Mouse (Mus musculus) neural tube, embryonic 11.5 days (tissue): ENCODE results near the gene Naa38. TPM values are rescaled to one million over a fixed set of nuclear protein-coding genes. Genes with fewer than 3 reads are reported as not detected.

ENCODE experiments used
- ATAC-seq: fragments of 200-750 bp; cut with Nextera tagmentation; 2 replicates; pipeline ENCODE4 v1.8.0; 2017; ENCODE audit warnings: moderate number of reproducible peaks, mild to moderate bottlenecking, moderate TSS enrichment, moderate library complexity; ENCODE audit not compliant: insufficient read depth, low FRiP score, low TSS enrichment
- DNase-seq: peaks from one replicate; pipeline ENCODE4 v3.0.0-alpha.2; 2015; ENCODE audit warnings: low spot score
- H3K27ac ChIP-seq: fragments of 300-500 bp; sonication (generic); 2 replicates; pipeline ENCODE4 v1.5.1; 2014; ENCODE audit warnings: low read depth, mild to moderate bottlenecking, low read length
- H3K27me3 ChIP-seq: fragments of 300-500 bp; sonication (generic); 2 replicates; pipeline ENCODE4 v1.6.1; 2014; ENCODE audit warnings: mild to moderate bottlenecking, low read length, mixed read lengths; ENCODE audit not compliant: control insufficient read depth, insufficient read depth
- H3K36me3 ChIP-seq: fragments of 300-500 bp; sonication (generic); 2 replicates; pipeline ENCODE4 v1.6.1; 2014; ENCODE audit warnings: mild to moderate bottlenecking, low read length, moderate library complexity, mixed read lengths; ENCODE audit not compliant: control insufficient read depth, insufficient read depth
- H3K4me1 ChIP-seq: fragments of 300-500 bp; sonication (generic); 2 replicates; pipeline ENCODE4 v1.6.1; 2014; ENCODE audit warnings: low read length, mixed read lengths; ENCODE audit not compliant: control insufficient read depth, insufficient read depth
- H3K4me2 ChIP-seq: fragments of 300-500 bp; sonication (generic); 2 replicates; pipeline ENCODE4 v1.6.1; 2014; ENCODE audit warnings: low read depth, mild to moderate bottlenecking, moderate library complexity
- H3K4me3 ChIP-seq: fragments of 300-500 bp; sonication (generic); 2 replicates; pipeline ENCODE4 v1.5.1; 2014; ENCODE audit warnings: low read depth, low read length
- H3K9ac ChIP-seq: fragments of 300-500 bp; sonication (generic); 2 replicates; pipeline ENCODE4 v1.6.1; 2014; ENCODE audit warnings: mild to moderate bottlenecking, low read length
- H3K9me3 ChIP-seq: fragments of 300-500 bp; sonication (generic); 2 replicates; pipeline ENCODE4 v1.6.1; 2016; ENCODE audit warnings: low read length; ENCODE audit not compliant: control insufficient read depth
- WGBS: fragments of 180-500 bp; shearing (Covaris S2); extraction: QIAGEN DNeasy Blood & Tissue Kit; methylation state at CpG from one replicate; pipeline ENCODE4 v1.1.7; 2014; 5-methylcytosine and 5-hydroxymethylcytosine counted together
- polyA plus RNA-seq: library from polyadenylated mRNA; unstranded; fragments of >200 nt; fragmentation: Nextera tagmentation; extraction: Ambion mirVana; gene quantifications from 2 replicates; pipeline ENCODE4 v1.2.1, GENCODE M21; 2014

Naa38 gene
- polyA plus RNA-seq, 1 experiment from 2014 or later = 125 TPM

- H3K27ac ChIP-seq = no peak overlapping the region
- H3K36me3 ChIP-seq = peaks cover 62% of the 10 kb centered on the region
- WGBS = 93% methylated on average over 38 of the region's 38 CpGs
- H3K4me1 ChIP-seq = peaks cover 15% of the 10 kb centered on the region
- no peak for DNase-seq
- 0 out of 2 replicates have a peak, but pooled peaks cover 4% of the 10 kb centered on the region for H3K27me3 ChIP-seq
- H3K4me2 ChIP-seq = no peak overlapping the region
- no peak overlapping the region for H3K4me3 ChIP-seq
- no peak overlapping the region for H3K9ac ChIP-seq
- no peak for ATAC-seq
- no peaks in the 10 kb centered on the region for H3K9me3 ChIP-seq
Observed at GRCm38 (mm10) chr11:69403691-69404594, 8.7 kb downstream of the Naa38 start.

DNA sequence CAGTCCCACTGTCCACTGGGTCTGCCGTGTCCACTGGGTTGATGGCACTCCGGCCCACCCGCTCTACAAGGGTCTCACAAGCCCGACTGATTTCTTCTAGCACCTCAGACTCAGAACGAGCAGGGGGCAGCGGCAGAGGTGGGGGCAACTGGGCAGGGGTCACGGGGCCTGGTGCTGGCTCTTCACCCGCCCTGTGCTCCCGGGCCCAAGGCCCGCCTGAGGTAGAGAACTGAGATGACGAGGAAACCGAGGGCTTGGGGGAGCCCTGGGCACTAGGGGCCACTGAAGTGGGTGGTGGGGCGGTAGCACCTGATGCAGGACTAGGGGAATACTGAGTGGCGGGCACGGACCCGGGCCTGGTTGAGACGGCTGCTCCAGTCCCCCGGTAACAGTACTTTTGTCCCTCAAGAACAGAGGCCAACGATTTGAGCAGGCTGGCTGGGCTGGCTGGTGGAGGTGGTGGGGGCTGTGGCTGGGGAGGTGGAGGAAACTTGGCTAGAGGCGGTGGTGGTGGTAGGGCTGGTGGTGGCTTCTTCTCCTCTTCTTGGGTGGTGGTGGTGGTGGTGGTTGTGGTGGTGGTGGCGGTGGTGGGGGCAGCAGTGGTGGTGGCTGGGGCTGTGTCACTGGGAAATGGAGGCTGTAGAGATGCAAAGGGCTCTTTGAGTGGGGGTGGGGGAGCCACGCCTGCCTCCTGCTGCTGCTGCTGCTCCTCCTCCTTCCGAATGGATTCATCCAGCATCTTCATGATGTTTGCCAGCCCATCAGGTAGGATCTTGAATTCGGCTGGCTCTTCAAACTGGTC lies 9.5 kb downstream of the Naa38 start:
- Histone ChIP-seq H3K4me3 (no peak overlapping the region), H3K27me3 (0 out of 2 replicates have a peak, but pooled peaks cover 2% of the 10 kb centered on the region), H3K4me2 (no peak overlapping the region), H3K27ac (no peak overlapping the region), H3K9ac (no peak overlapping the region), H3K36me3 (peaks cover 60% of the 10 kb centered on the region), H3K4me1 (peaks cover 12% of the 10 kb centered on the region), H3K9me3 (no peaks in the 10 kb centered on the region)
- DNase-seq (no peak), ATAC-seq (no peak)
- 95% methylated on average over 18 of the region's 24 CpGs for WGBS

DNA sequence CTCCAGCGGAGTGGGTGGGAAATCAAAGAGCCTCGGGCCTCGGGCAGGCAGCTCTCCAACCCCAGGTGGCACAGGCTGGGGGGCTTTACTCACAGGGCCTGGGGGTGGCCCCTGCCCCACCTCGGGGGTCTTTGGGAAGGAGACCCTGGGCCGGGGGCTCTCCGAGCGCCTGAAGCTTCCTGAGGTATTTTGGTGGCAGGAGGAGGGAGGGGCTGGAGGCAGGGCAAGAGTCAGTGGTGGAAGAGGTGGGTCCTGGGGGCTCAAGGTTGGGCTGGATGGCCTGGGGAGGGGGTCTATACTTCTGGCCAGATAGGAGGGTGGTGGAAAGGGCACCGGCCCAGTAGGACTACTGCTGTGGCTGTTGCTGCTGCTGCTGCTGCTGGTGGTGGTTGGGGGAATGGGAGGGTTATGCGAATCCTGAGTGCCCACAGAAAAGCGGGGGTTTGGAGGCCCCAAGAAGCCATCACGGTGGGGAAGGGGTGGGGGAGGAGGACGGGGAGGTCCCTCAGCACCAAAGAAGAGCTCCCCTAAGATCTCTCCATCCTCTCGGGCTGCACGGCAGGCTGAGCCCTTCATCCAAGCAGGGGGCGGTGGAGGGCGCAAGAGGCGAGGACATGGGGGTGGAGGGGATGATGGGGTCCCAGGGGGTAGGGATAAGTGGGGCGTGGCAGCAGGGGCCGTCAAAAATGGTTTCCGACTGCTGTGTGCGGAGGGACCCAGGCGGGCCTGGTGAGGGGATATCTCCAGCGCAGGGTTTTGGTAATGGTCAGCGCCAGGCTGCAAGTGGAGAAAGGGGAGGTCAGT lies 10.3 kb downstream of the Naa38 start:
- no peaks in the 10 kb centered on the region for H3K27me3 ChIP-seq
- no peak overlapping the region for H3K9ac ChIP-seq
- no peaks in the 10 kb centered on the region for H3K9me3 ChIP-seq
- H3K4me3 ChIP-seq = no peak overlapping the region
- DNase-seq (no peak), ATAC-seq (no peak)
- peaks cover 11% of the 10 kb centered on the region for H3K4me1 ChIP-seq
- 93% methylated on average over 24 of the region's 24 CpGs for WGBS
- no peak overlapping the region for H3K27ac ChIP-seq
- H3K4me2 ChIP-seq = no peak overlapping the region
- H3K36me3 ChIP-seq = peaks cover 52% of the 10 kb centered on the region

GRCm38 (mm10) chr11:69406282-69406681 lies 11.0 kb downstream of the Naa38 start:
- 90% methylated on average over 19 of the region's 19 CpGs for WGBS
- Histone ChIP-seq H3K27ac (no peak overlapping the region), H3K4me2 (no peak overlapping the region), H3K27me3 (no peaks in the 10 kb centered on the region), H3K4me3 (no peak overlapping the region), H3K9ac (no peak overlapping the region), H3K9me3 (no peaks in the 10 kb centered on the region), H3K36me3 (peaks cover 47% of the 10 kb centered on the region), H3K4me1 (peaks cover 11% of the 10 kb centered on the region)
- DNase-seq (no peak), ATAC-seq (no peak)

DNA sequence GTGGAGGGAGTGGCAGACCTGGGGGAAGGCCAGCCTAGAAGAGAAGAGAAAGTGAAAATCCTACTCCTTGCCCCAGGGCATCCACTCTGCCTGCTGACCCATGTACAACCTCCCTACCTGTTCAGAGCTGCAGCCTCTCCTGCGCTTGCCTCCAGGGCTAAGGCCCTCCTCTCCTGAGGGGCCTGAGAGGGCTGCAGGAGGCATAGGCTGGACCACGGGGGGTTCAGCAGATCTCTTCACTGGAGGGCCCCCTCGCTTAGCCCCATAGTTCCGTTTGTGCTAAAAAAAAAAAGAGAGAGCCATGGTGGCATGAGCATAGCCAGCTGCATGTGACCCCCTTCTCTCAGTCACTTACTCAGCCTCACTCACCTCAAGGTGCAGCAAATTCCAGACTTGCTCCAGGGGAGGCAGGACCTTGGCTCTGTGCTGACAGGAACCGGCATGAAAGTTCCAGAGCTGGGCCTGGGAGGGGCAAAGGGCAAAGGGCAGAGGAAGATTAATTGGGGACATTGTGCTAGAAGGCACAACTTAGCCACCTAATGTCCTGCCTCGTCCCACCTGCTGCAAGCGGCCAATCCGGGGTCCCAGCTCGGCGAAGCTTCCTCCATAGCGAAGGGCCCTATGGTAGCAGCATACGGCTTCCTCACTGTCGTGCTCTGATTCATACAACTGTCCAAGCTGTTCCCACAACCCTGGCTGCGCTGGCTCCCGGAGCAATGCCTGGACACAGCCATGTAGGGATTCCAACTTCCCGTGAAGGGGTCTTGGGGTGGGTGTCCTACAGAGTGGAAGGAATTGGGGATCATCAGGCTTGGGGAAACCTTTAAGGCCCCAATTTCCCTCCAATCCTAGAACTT lies 11.8 kb downstream of the Naa38 start:
- H3K9me3 ChIP-seq = no peaks in the 10 kb centered on the region
- ATAC-seq = no peak
- no peak for DNase-seq
- peaks cover 16% of the 10 kb centered on the region for H3K4me1 ChIP-seq
- H3K9ac ChIP-seq = no peak overlapping the region
- no peaks in the 10 kb centered on the region for H3K27me3 ChIP-seq
- peaks cover 41% of the 10 kb centered on the region for H3K36me3 ChIP-seq
- H3K27ac ChIP-seq = no peak overlapping the region
- WGBS = 89% methylated on average over 16 of the region's 16 CpGs
- no peak overlapping the region for H3K4me2 ChIP-seq
- peak overlapping the region; percentile 89; the same call in 1 of the 2 replicates for H3K4me3 ChIP-seq

- H3K9ac ChIP-seq = no peak overlapping the region; the same call in 1 of the 2 replicates
- H3K4me3 ChIP-seq = peak overlapping the region; percentile 89; the same call in 1 of the 2 replicates
- H3K4me2 ChIP-seq = no peak overlapping the region
Observed at GRCm38 (mm10) chr11:69407724-69408004, 12.4 kb downstream of the Naa38 start.

GRCm38 (mm10) chr11:69408541-69409377 lies 13.5 kb downstream of the Naa38 start:
- ATAC-seq (peak; percentile 64), DNase-seq (peak; percentile 76)
- peaks cover 38% of the 10 kb centered on the region for H3K36me3 ChIP-seq
- under 1% methylated on average over 33 of the region's 33 CpGs for WGBS
- H3K4me3 ChIP-seq = peak overlapping the region; percentile 89
- H3K27me3 ChIP-seq = no peaks in the 10 kb centered on the region
- peaks cover 32% of the 10 kb centered on the region for H3K4me1 ChIP-seq
- H3K4me2 ChIP-seq = peak overlapping the region; percentile 94
- H3K27ac ChIP-seq = peak overlapping the region; percentile 84
- no peaks in the 10 kb centered on the region for H3K9me3 ChIP-seq
- peak overlapping the region; percentile 74 for H3K9ac ChIP-seq

More at GRCm38 (mm10) chr11:69407724-69408004, 12.4 kb downstream of the Naa38 start:
- Histone ChIP-seq H3K36me3 (peaks cover 41% of the 10 kb centered on the region), H3K4me1 (peaks cover 22% of the 10 kb centered on the region), H3K9me3 (no peaks in the 10 kb centered on the region), H3K27ac (no peak overlapping the region), H3K27me3 (no peaks in the 10 kb centered on the region)
- no peak for ATAC-seq
- DNase-seq = no peak
- WGBS = 90% methylated on average over 4 of the region's 4 CpGs
